ENCODE assay signal across 15 mouse cellular contexts in genomic region chr11:74442396-74442795, GRCm38 (mm10).
"Had no signal": no experiment of that assay in that cellular context is flagged by ENCODE, and none has a peak within 500 bp of the region (broad histone marks: within the 10 kb centered on the region; RNA-seq: fewer than 3 reads in every experiment).

No protein-coding gene starts in this region.

- H3K4me2 ChIP-seq: limb, embryonic 12.5 days; midbrain, embryonic 15.5 days had no signal

- H3K4me1 ChIP-seq: midbrain, embryonic 10.5 days; midbrain, embryonic 15.5 days had no signal

- H3K9ac ChIP-seq: limb, embryonic 12.5 days; liver, embryonic 14.5 days; midbrain, embryonic 15.5 days had no signal

- H3K27me3 ChIP-seq: limb, embryonic 12.5 days; midbrain, embryonic 15.5 days had no signal

- H3K4me3 ChIP-seq: left cerebral cortex, adult 2 months; limb, embryonic 12.5 days; midbrain, embryonic 10.5 days; midbrain, embryonic 15.5 days had no signal

- H3K9me3 ChIP-seq: limb, embryonic 12.5 days; midbrain, embryonic 10.5 days; midbrain, embryonic 15.5 days had no signal

- H3K36me3 ChIP-seq: limb, embryonic 12.5 days; midbrain, embryonic 10.5 days; midbrain, embryonic 15.5 days had no signal

- ATAC-seq: lung, postnatal 0 days; midbrain, embryonic 15.5 days had no signal

- H3K27ac ChIP-seq: left cerebral cortex, adult 2 months; limb, embryonic 12.5 days; liver, embryonic 14.5 days; midbrain, embryonic 10.5 days; midbrain, embryonic 15.5 days had no signal

- DNase-seq: kidney, adult 8-10 months; liver; lung, adult 2 months; lung, postnatal 4 days; right cerebral cortex, adult 18-20 months; right cerebral cortex, postnatal 25 days; spleen, adult 18-20 months; thymus, adult 2 months; thymus, postnatal 25 days had no signal
